Mouse (Mus musculus) G1E (cell line): Measurements from ENCODE around the gene Defb22.

Experiments used
- CTCF ChIP-seq: IDR thresholded peaks from 2 replicates; pipeline ENCODE4 v1.5.1; 2012; ENCODE audit warnings: low read depth, low read length, inconsistent platforms, mixed read lengths
- GATA1 ChIP-seq: IDR thresholded peaks from 2 replicates; pipeline ENCODE4 v1.6.1; 2012; ENCODE audit warnings: borderline replicate concordance, low read length, inconsistent platforms, mixed read lengths
- GATA2 ChIP-seq: IDR thresholded peaks from 2 replicates; pipeline ENCODE4 v1.6.1; 2012; ENCODE audit warnings: low read depth, low read length, inconsistent platforms, borderline replicate concordance
- POLR2AphosphoS5 ChIP-seq: IDR thresholded peaks from 2 replicates; pipeline ENCODE4 v1.6.1; 2012; ENCODE audit warnings: low read depth, low read length, inconsistent platforms; ENCODE audit not compliant: insufficient replicate concordance

DNA sequence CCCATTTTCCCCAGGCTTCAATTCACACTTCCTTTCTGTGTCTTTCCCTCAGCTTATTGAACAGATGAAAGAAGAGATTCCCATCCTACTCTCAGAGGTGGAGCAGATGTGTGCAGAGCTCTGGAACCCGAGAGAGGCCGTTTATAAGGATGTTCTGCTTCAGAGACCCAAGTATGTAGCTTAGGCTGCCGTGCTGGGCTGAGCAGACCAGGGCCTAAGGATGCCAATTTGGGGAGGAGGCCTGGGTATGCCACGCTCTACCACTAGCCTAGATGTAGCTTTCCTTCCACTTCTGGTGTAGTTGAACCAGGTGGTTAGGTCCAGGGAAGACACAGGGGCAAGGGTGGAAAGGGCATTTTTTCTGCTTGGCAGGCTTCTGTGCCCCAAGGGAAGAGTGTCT, 47.6 kb downstream of the Defb22 start:
- TF ChIP-seq GATA1 = no peak
- TF ChIP-seq CTCF = no peak
- no peak for TF ChIP-seq GATA2
- no peak for TF ChIP-seq POLR2AphosphoS5
